Mouse (Mus musculus) erythroblast, embryonic 14.5 days (primary cell): Measurements from ENCODE around the gene Lrch1. TPM values are rescaled to one million over a fixed set of nuclear protein-coding genes. Genes with fewer than 3 reads are reported as not detected.

Experiments
- H3K27me3 ChIP-seq: 2 replicates; pipeline ENCODE4 v1.6.1; 2012; ENCODE audit warnings: inconsistent platforms; ENCODE audit not compliant: control insufficient read depth
- H3K36me3 ChIP-seq: 2 replicates; pipeline ENCODE4 v1.6.1; 2012; ENCODE audit warnings: mild to moderate bottlenecking, inconsistent platforms; ENCODE audit not compliant: control insufficient read depth
- H3K4me1 ChIP-seq: 2 replicates; pipeline ENCODE4 v1.6.1; 2012; ENCODE audit warnings: inconsistent platforms; ENCODE audit not compliant: control insufficient read depth
- H3K4me3 ChIP-seq: replicated peaks from 2 replicates; pipeline ENCODE3; 2012; ENCODE audit warnings: moderate library complexity, mild to moderate bottlenecking, inconsistent platforms
- H3K9me3 ChIP-seq: 2 replicates; pipeline ENCODE4 v1.6.1; 2012; ENCODE audit warnings: low read length, inconsistent platforms, mixed read lengths; ENCODE audit not compliant: control insufficient read depth
- GATA1 ChIP-seq: IDR thresholded peaks from 2 replicates; pipeline ENCODE4 v1.6.1; 2012; ENCODE audit warnings: low read length, inconsistent platforms, mixed read lengths
- TAL1 ChIP-seq: IDR thresholded peaks from 3 replicates; pipeline ENCODE4 v1.6.1; 2012; ENCODE audit warnings: low read length, inconsistent platforms, mixed read lengths
- polyA plus RNA-seq: library from polyadenylated mRNA; stranded (reverse); fragments of >175 nt; gene quantifications from 2 replicates; pipeline ENCODE4 v1.2.3, GENCODE M21; 2012

Lrch1 gene
- polyA plus RNA-seq, 1 experiment: 0.31 TPM

GRCm38 (mm10) chr14:74841297-74841696 lies 106.4 kb downstream of the Lrch1 start:
- no peaks in the 10 kb centered on the region for H3K36me3 ChIP-seq
- H3K27me3 ChIP-seq: no peaks in the 10 kb centered on the region
- TF ChIP-seq TAL1 (no peak), GATA1 (no peak)
- H3K4me3 ChIP-seq: no peak overlapping the region
- H3K4me1 ChIP-seq: peaks cover 4% of the 10 kb centered on the region
- H3K9me3 ChIP-seq: no peaks in the 10 kb centered on the region

GRCm38 (mm10) chr14:74840820-74841219 lies 106.9 kb downstream of the Lrch1 start:
- no peaks in the 10 kb centered on the region for H3K27me3 ChIP-seq
- H3K4me1 ChIP-seq: peaks cover 4% of the 10 kb centered on the region
- H3K9me3 ChIP-seq: no peaks in the 10 kb centered on the region
- no peak overlapping the region for H3K4me3 ChIP-seq
- TF ChIP-seq GATA1 (no peak), TAL1 (no peak)
- H3K36me3 ChIP-seq: no peaks in the 10 kb centered on the region; the same call in 1 of the 2 replicates

GRCm38 (mm10) chr14:74840328-74840727 lies 107.3 kb downstream of the Lrch1 start:
- Histone ChIP-seq H3K27me3 (no peaks in the 10 kb centered on the region), H3K36me3 (peaks cover 2% of the 10 kb centered on the region; the same call in 1 of the 2 replicates), H3K4me1 (peaks cover 4% of the 10 kb centered on the region), H3K4me3 (no peak overlapping the region), H3K9me3 (no peaks in the 10 kb centered on the region)
- no peak for TF ChIP-seq TAL1
- no peak for TF ChIP-seq GATA1

- no peak for TF ChIP-seq GATA1
- no peak for TF ChIP-seq TAL1
- Histone ChIP-seq H3K27me3 (no peaks in the 10 kb centered on the region), H3K4me1 (peaks cover 11% of the 10 kb centered on the region), H3K4me3 (no peak overlapping the region), H3K9me3 (no peaks in the 10 kb centered on the region), H3K36me3 (peaks cover 11% of the 10 kb centered on the region; the same call in 1 of the 2 replicates)
These were observed 108.9 kb downstream of the Lrch1 start for GRCm38 (mm10) chr14:74838816-74839215.

- Histone ChIP-seq H3K36me3 (peaks cover 15% of the 10 kb centered on the region), H3K27me3 (no peaks in the 10 kb centered on the region), H3K4me3 (no peak overlapping the region), H3K9me3 (no peaks in the 10 kb centered on the region), H3K4me1 (peaks cover 10% of the 10 kb centered on the region)
- TF ChIP-seq TAL1 (no peak), GATA1 (no peak)
These were observed 112.7 kb downstream of the Lrch1 start for GRCm38 (mm10) chr14:74835010-74835409.

- Histone ChIP-seq H3K4me3 (no peak overlapping the region), H3K9me3 (no peaks in the 10 kb centered on the region), H3K27me3 (no peaks in the 10 kb centered on the region), H3K36me3 (peaks cover 15% of the 10 kb centered on the region), H3K4me1 (peaks cover 10% of the 10 kb centered on the region)
- TF ChIP-seq GATA1 (no peak), TAL1 (no peak)
These were observed 113.5 kb downstream of the Lrch1 start for GRCm38 (mm10) chr14:74834215-74834614.

GRCm38 (mm10) chr14:74831653-74832052 lies 116.0 kb downstream of the Lrch1 start:
- no peaks in the 10 kb centered on the region for H3K27me3 ChIP-seq
- peaks cover 10% of the 10 kb centered on the region for H3K4me1 ChIP-seq
- H3K36me3 ChIP-seq: peaks cover 17% of the 10 kb centered on the region
- TF ChIP-seq TAL1 (no peak), GATA1 (no peak)
- no peaks in the 10 kb centered on the region for H3K9me3 ChIP-seq
- H3K4me3 ChIP-seq: no peak overlapping the region

- Histone ChIP-seq H3K4me1 (peaks cover 10% of the 10 kb centered on the region), H3K9me3 (no peaks in the 10 kb centered on the region), H3K4me3 (no peak overlapping the region), H3K27me3 (no peaks in the 10 kb centered on the region), H3K36me3 (peaks cover 17% of the 10 kb centered on the region)
- TF ChIP-seq TAL1 (no peak), GATA1 (no peak)
These were observed 116.6 kb downstream of the Lrch1 start for GRCm38 (mm10) chr14:74831050-74831449.

GRCm38 (mm10) chr14:74830591-74830990 lies 117.1 kb downstream of the Lrch1 start:
- Histone ChIP-seq H3K4me1 (peaks cover 9% of the 10 kb centered on the region), H3K4me3 (no peak overlapping the region), H3K36me3 (peaks cover 16% of the 10 kb centered on the region), H3K27me3 (no peaks in the 10 kb centered on the region), H3K9me3 (no peaks in the 10 kb centered on the region)
- TF ChIP-seq GATA1 (no peak), TAL1 (no peak)
